Mouse (Mus musculus) neural tube, embryonic 11.5 days (tissue): ENCODE data around the gene Stox2. TPM values are rescaled to one million over a fixed set of nuclear protein-coding genes. Genes with fewer than 3 reads are reported as not detected.

Experiments used
- ATAC-seq: fragments of 200-750 bp; cut with Nextera tagmentation; 2 replicates; pipeline ENCODE4 v1.8.0; 2017; ENCODE audit warnings: moderate number of reproducible peaks, mild to moderate bottlenecking, moderate TSS enrichment, moderate library complexity; ENCODE audit not compliant: insufficient read depth, low FRiP score, low TSS enrichment
- DNase-seq: peaks from one replicate; pipeline ENCODE4 v3.0.0-alpha.2; 2015; ENCODE audit warnings: low spot score
- H3K27ac ChIP-seq: fragments of 300-500 bp; sonication (generic); 2 replicates; pipeline ENCODE4 v1.5.1; 2014; ENCODE audit warnings: low read depth, mild to moderate bottlenecking, low read length
- H3K27me3 ChIP-seq: fragments of 300-500 bp; sonication (generic); 2 replicates; pipeline ENCODE4 v1.6.1; 2014; ENCODE audit warnings: mild to moderate bottlenecking, low read length, mixed read lengths; ENCODE audit not compliant: control insufficient read depth, insufficient read depth
- H3K36me3 ChIP-seq: fragments of 300-500 bp; sonication (generic); 2 replicates; pipeline ENCODE4 v1.6.1; 2014; ENCODE audit warnings: mild to moderate bottlenecking, low read length, moderate library complexity, mixed read lengths; ENCODE audit not compliant: control insufficient read depth, insufficient read depth
- H3K4me1 ChIP-seq: fragments of 300-500 bp; sonication (generic); 2 replicates; pipeline ENCODE4 v1.6.1; 2014; ENCODE audit warnings: low read length, mixed read lengths; ENCODE audit not compliant: control insufficient read depth, insufficient read depth
- H3K4me2 ChIP-seq: fragments of 300-500 bp; sonication (generic); 2 replicates; pipeline ENCODE4 v1.6.1; 2014; ENCODE audit warnings: low read depth, mild to moderate bottlenecking, moderate library complexity
- H3K4me3 ChIP-seq: fragments of 300-500 bp; sonication (generic); 2 replicates; pipeline ENCODE4 v1.5.1; 2014; ENCODE audit warnings: low read depth, low read length
- H3K9ac ChIP-seq: fragments of 300-500 bp; sonication (generic); 2 replicates; pipeline ENCODE4 v1.6.1; 2014; ENCODE audit warnings: mild to moderate bottlenecking, low read length
- H3K9me3 ChIP-seq: fragments of 300-500 bp; sonication (generic); 2 replicates; pipeline ENCODE4 v1.6.1; 2016; ENCODE audit warnings: low read length; ENCODE audit not compliant: control insufficient read depth
- WGBS: fragments of 180-500 bp; shearing (Covaris S2); extraction: QIAGEN DNeasy Blood & Tissue Kit; methylation state at CpG from one replicate; pipeline ENCODE4 v1.1.7; 2014; 5-methylcytosine and 5-hydroxymethylcytosine counted together
- polyA plus RNA-seq: library from polyadenylated mRNA; unstranded; fragments of >200 nt; fragmentation: Nextera tagmentation; extraction: Ambion mirVana; gene quantifications from 2 replicates; pipeline ENCODE4 v1.2.1, GENCODE M21; 2014

The Stox2 gene
- polyA plus RNA-seq, 1 experiment from 2014 or later, result 27.9 TPM

- no peaks in the 10 kb centered on the region for H3K9me3 ChIP-seq
- H3K27me3 ChIP-seq, result no peaks in the 10 kb centered on the region
- ATAC-seq (no peak), DNase-seq (no peak)
- H3K27ac ChIP-seq, result no peak overlapping the region
- no peak overlapping the region for H3K4me3 ChIP-seq
- H3K36me3 ChIP-seq, result no peaks in the 10 kb centered on the region
- 0 out of 2 replicates have a peak, but pooled peaks cover 2% of the 10 kb centered on the region for H3K4me1 ChIP-seq
- H3K9ac ChIP-seq, result no peak overlapping the region
- 75% methylated on average over 8 of the region's 8 CpGs for WGBS
- H3K4me2 ChIP-seq, result no peak overlapping the region
Measured at GRCm38 (mm10) chr8:47355340-47355906, 90.7 kb downstream of the Stox2 start.

GRCm38 (mm10) chr8:47354523-47355168, 91.5 kb downstream of the Stox2 start:
- Histone ChIP-seq H3K4me2 (no peak overlapping the region), H3K9ac (no peak overlapping the region), H3K4me1 (0 out of 2 replicates have a peak, but pooled peaks cover 2% of the 10 kb centered on the region), H3K4me3 (no peak overlapping the region), H3K27me3 (no peaks in the 10 kb centered on the region), H3K36me3 (no peaks in the 10 kb centered on the region), H3K27ac (no peak overlapping the region), H3K9me3 (no peaks in the 10 kb centered on the region)
- ATAC-seq (no peak), DNase-seq (no peak)
- WGBS, result 91% methylated on average over 12 of the region's 12 CpGs

- no peak overlapping the region for H3K27ac ChIP-seq
- DNase-seq (no peak), ATAC-seq (no peak)
- no peaks in the 10 kb centered on the region for H3K9me3 ChIP-seq
- 0 out of 2 replicates have a peak, but pooled peaks cover 2% of the 10 kb centered on the region for H3K4me1 ChIP-seq
- H3K9ac ChIP-seq, result no peak overlapping the region
- no peaks in the 10 kb centered on the region for H3K27me3 ChIP-seq
- 49% methylated on average over 21 of the region's 21 CpGs for WGBS
- no peak overlapping the region for H3K4me3 ChIP-seq
- H3K4me2 ChIP-seq, result no peak overlapping the region
- no peaks in the 10 kb centered on the region for H3K36me3 ChIP-seq
Measured at GRCm38 (mm10) chr8:47351914-47352701, 94.1 kb downstream of the Stox2 start.

- Histone ChIP-seq H3K36me3 (no peaks in the 10 kb centered on the region; the same call in 1 of the 2 replicates), H3K9me3 (no peaks in the 10 kb centered on the region), H3K27me3 (no peaks in the 10 kb centered on the region), H3K9ac (no peak overlapping the region), H3K4me3 (no peak overlapping the region), H3K27ac (no peak overlapping the region), H3K4me1 (peaks cover 8% of the 10 kb centered on the region; the same call in 1 of the 2 replicates), H3K4me2 (no peak overlapping the region)
- no peak for ATAC-seq
- WGBS, result 61% methylated on average over 8 of the region's 8 CpGs
- DNase-seq, result no peak
Measured at GRCm38 (mm10) chr8:47349082-47349481, 97.1 kb downstream of the Stox2 start.

- H3K4me1 ChIP-seq, result peaks cover 8% of the 10 kb centered on the region; the same call in 1 of the 2 replicates
- DNase-seq (no peak), ATAC-seq (no peak)
- no peak overlapping the region for H3K4me3 ChIP-seq
- WGBS, result 51% methylated on average over 6 of the region's 6 CpGs
- H3K27me3 ChIP-seq, result no peaks in the 10 kb centered on the region
- H3K36me3 ChIP-seq, result no peaks in the 10 kb centered on the region; the same call in 1 of the 2 replicates
- H3K9ac ChIP-seq, result no peak overlapping the region
- H3K9me3 ChIP-seq, result no peaks in the 10 kb centered on the region
- H3K4me2 ChIP-seq, result no peak overlapping the region
- H3K27ac ChIP-seq, result no peak overlapping the region
Measured at GRCm38 (mm10) chr8:47347809-47348208, 98.4 kb downstream of the Stox2 start.

- H3K4me2 ChIP-seq, result no peak overlapping the region
- ATAC-seq, result no peak
Measured at GRCm38 (mm10) chr8:47345772-47346103, 100.4 kb downstream of the Stox2 start.

GRCm38 (mm10) chr8:47345085-47345771, 100.9 kb downstream of the Stox2 start:
- Histone ChIP-seq H3K4me1 (peaks cover 10% of the 10 kb centered on the region; the same call in 1 of the 2 replicates), H3K27ac (no peak overlapping the region), H3K9me3 (no peaks in the 10 kb centered on the region), H3K4me2 (no peak overlapping the region), H3K36me3 (no peaks in the 10 kb centered on the region; the same call in 1 of the 2 replicates), H3K4me3 (no peak overlapping the region), H3K27me3 (no peaks in the 10 kb centered on the region), H3K9ac (no peak overlapping the region)
- no peak for ATAC-seq
- DNase-seq, result peak; percentile 39
- 32% methylated on average over 15 of the region's 15 CpGs for WGBS

More at GRCm38 (mm10) chr8:47345772-47346103, 100.4 kb downstream of the Stox2 start:
- no peak overlapping the region for H3K27ac ChIP-seq
- no peak overlapping the region for H3K9ac ChIP-seq
- no peaks in the 10 kb centered on the region; the same call in 1 of the 2 replicates for H3K36me3 ChIP-seq
- WGBS, result 84% methylated on average over 9 of the region's 9 CpGs
- no peaks in the 10 kb centered on the region for H3K27me3 ChIP-seq
- no peak overlapping the region for H3K4me3 ChIP-seq
- peaks cover 8% of the 10 kb centered on the region; the same call in 1 of the 2 replicates for H3K4me1 ChIP-seq
- DNase-seq, result no peak
- no peaks in the 10 kb centered on the region for H3K9me3 ChIP-seq

GRCm38 (mm10) chr8:47341474-47341873, 104.7 kb downstream of the Stox2 start:
- Histone ChIP-seq H3K9ac (no peak overlapping the region), H3K36me3 (no peaks in the 10 kb centered on the region; the same call in 1 of the 2 replicates), H3K9me3 (no peaks in the 10 kb centered on the region), H3K27me3 (no peaks in the 10 kb centered on the region), H3K4me1 (peaks cover 17% of the 10 kb centered on the region), H3K27ac (no peak overlapping the region), H3K4me3 (no peak overlapping the region), H3K4me2 (no peak overlapping the region)
- no peak for DNase-seq
- WGBS, result 61% methylated on average over 11 of the region's 11 CpGs
- ATAC-seq, result no peak
